ENCODE assay signal across 8 mouse cellular contexts in genomic region chr11:50457111-50457911, GRCm38 (mm10). TPM values are rescaled to one million over a fixed set of nuclear protein-coding genes. Genes with fewer than 3 reads are reported as not detected.
DNase-seq lines count a peak whose midpoint lies in the region; ATAC-seq and TF ChIP-seq lines count a peak whose summit lies in the region.

No protein-coding gene starts in this region.

- TF ChIP-seq EP300 in ES-Bruce4 (IDR thresholded peaks at IDR 0.05; ENCODE audit: insufficient read depth, low read depth, low read length), result 0 out of 2 replicates have a peak, but pooled peaks have one; percentile 9

- no peaks in the 10 kb centered on the region for H3K36me3 ChIP-seq in ES-Bruce4 (ENCODE audit: control insufficient read depth, insufficient read depth, low read length, poor library complexity, severe bottlenecking)
- H3K36me3 ChIP-seq in forebrain, embryonic 13.5 days (ENCODE audit: poor library complexity, severe bottlenecking), result no peaks in the 10 kb centered on the region
- no peaks in the 10 kb centered on the region for H3K36me3 ChIP-seq in hindbrain, embryonic 15.5 days
- no peaks in the 10 kb centered on the region for H3K36me3 ChIP-seq in liver, embryonic 12.5 days

- H3K4me2 ChIP-seq in forebrain, embryonic 13.5 days, result peak overlapping the region; percentile 52
- peak overlapping the region; percentile 48 for H3K4me2 ChIP-seq in hindbrain, embryonic 15.5 days
- H3K4me2 ChIP-seq in liver, embryonic 12.5 days, result peak overlapping the region; percentile 16; the same call in 1 of the 2 replicates

- no peak for TF ChIP-seq CTCF in ES-Bruce4 (IDR thresholded peaks at IDR 0.05; ENCODE audit: low read depth, low read length)

- peak; percentile 65 for ATAC-seq in forebrain, embryonic 13.5 days
- ATAC-seq in hindbrain, embryonic 15.5 days (ENCODE audit: low FRiP score, low read depth), result peak; percentile 51
- ATAC-seq in liver, embryonic 12.5 days, result no peak

- DNase-seq in WW6 (ENCODE audit: low read depth, low spot score), result peak; percentile 38
- peak; percentile 29 for DNase-seq in retina, embryonic 14.5 days (ENCODE audit: low spot score)
- DNase-seq in layer of hippocampus, adult 11-12 months (ENCODE audit: low spot score), result no peak
- DNase-seq in spleen, postnatal 14 days (ENCODE audit: low spot score in 2 of 2), result no peak

- no peaks in the 10 kb centered on the region for H3K9me3 ChIP-seq in ES-Bruce4 (replicated peaks; ENCODE audit: control insufficient read depth, insufficient read depth, low read length, poor library complexity, severe bottlenecking)
- H3K9me3 ChIP-seq in forebrain, embryonic 13.5 days (replicated peaks), result 0 out of 2 replicates have a peak, but pooled peaks cover 2% of the 10 kb centered on the region
- no peaks in the 10 kb centered on the region for H3K9me3 ChIP-seq in hindbrain, embryonic 15.5 days
- no peaks in the 10 kb centered on the region for H3K9me3 ChIP-seq in liver, embryonic 12.5 days (replicated peaks)

- WGBS in forebrain, embryonic 13.5 days, result 3% methylated on average over 26 of the region's 26 CpGs
- 4% methylated on average over 26 of the region's 26 CpGs for WGBS in hindbrain, embryonic 15.5 days
- 11% methylated on average over 26 of the region's 26 CpGs for WGBS in liver, embryonic 12.5 days (ENCODE audit: insufficient replicate concordance)

- H3K9ac ChIP-seq in ES-Bruce4 (ENCODE audit: low read depth, poor library complexity, severe bottlenecking), result no peak overlapping the region
- peak overlapping the region; percentile 37 for H3K9ac ChIP-seq in forebrain, embryonic 13.5 days
- no peak overlapping the region for H3K9ac ChIP-seq in hindbrain, embryonic 15.5 days
- no peak overlapping the region for H3K9ac ChIP-seq in liver, embryonic 12.5 days

- no peak overlapping the region for H3K27ac ChIP-seq in ES-Bruce4 (ENCODE audit: insufficient read depth, low read length)
- peak overlapping the region; percentile 51 for H3K27ac ChIP-seq in forebrain, embryonic 13.5 days
- H3K27ac ChIP-seq in hindbrain, embryonic 15.5 days (replicated peaks), result peak overlapping the region; percentile 59
- H3K27ac ChIP-seq in liver, embryonic 12.5 days, result no peak overlapping the region

- H3K27me3 ChIP-seq in ES-Bruce4 (ENCODE audit: control insufficient read depth, insufficient read depth, low read length, poor library complexity, severe bottlenecking), result no peaks in the 10 kb centered on the region
- 0 out of 2 replicates have a peak, but pooled peaks cover 8% of the 10 kb centered on the region for H3K27me3 ChIP-seq in forebrain, embryonic 13.5 days
- H3K27me3 ChIP-seq in hindbrain, embryonic 15.5 days, result no peaks in the 10 kb centered on the region
- H3K27me3 ChIP-seq in liver, embryonic 12.5 days (replicated peaks), result peaks cover 32% of the 10 kb centered on the region

- 0 out of 2 replicates have a peak overlapping the region, but pooled peaks have one; percentile 3 for H3K4me3 ChIP-seq in ES-Bruce4 (ENCODE audit: low read depth, low read length)
- 0 out of 2 replicates have a peak overlapping the region, but pooled peaks have one; percentile 7 for H3K4me3 ChIP-seq in forebrain, embryonic 13.5 days
- H3K4me3 ChIP-seq in hindbrain, embryonic 15.5 days, result no peak overlapping the region
- H3K4me3 ChIP-seq in liver, embryonic 12.5 days, result no peak overlapping the region

- TF ChIP-seq POLR2A in ES-Bruce4 (IDR thresholded peaks at IDR 0.05; ENCODE audit: insufficient read depth, low read length), result no peak

- H3K4me1 ChIP-seq in ES-Bruce4 (ENCODE audit: control insufficient read depth, insufficient read depth, low read length), result peaks cover 3% of the 10 kb centered on the region
- peaks cover 18% of the 10 kb centered on the region for H3K4me1 ChIP-seq in forebrain, embryonic 13.5 days
- H3K4me1 ChIP-seq in hindbrain, embryonic 15.5 days (replicated peaks), result peaks cover 12% of the 10 kb centered on the region
- no peaks in the 10 kb centered on the region for H3K4me1 ChIP-seq in liver, embryonic 12.5 days

RNA-seq across cellular contexts. Expression of gene Rufy1, which starts 26.4 kb away (rescaled TPM):
- polyA plus RNA-seq in ES-Bruce4 (2011; ENCODE audit: insufficient read depth, insufficient read length, low read depth, missing spikeins), result 13.0 and 13.8 TPM in 2 replicates
- polyA plus RNA-seq in forebrain, embryonic 13.5 days (2015; fragmentation: Nextera tagmentation; extraction: Ambion mirVana), result 26.1 and 28.0 TPM in 2 replicates
- 23.2 and 29.3 TPM in 2 replicates for polyA plus RNA-seq in hindbrain, embryonic 15.5 days (2015; fragmentation: Nextera tagmentation; extraction: Ambion mirVana)
- polyA plus RNA-seq in liver, embryonic 12.5 days (2016; fragmentation: Nextera tagmentation; extraction: Ambion mirVana), result 12.0 and 12.8 TPM in 2 replicates

Comparison
In these comparisons a context has a peak if more than half of its experiments do, and no peak if none do; other contexts are left out.
1. H3K27ac ChIP-seq: peak in forebrain, embryonic 13.5 days (single experiment) and hindbrain, embryonic 15.5 days (single experiment); none in ES-Bruce4 (single experiment) and liver, embryonic 12.5 days (single experiment).
2. H3K4me3 ChIP-seq: peak in ES-Bruce4 (single experiment) and forebrain, embryonic 13.5 days (single experiment); none in hindbrain, embryonic 15.5 days (single experiment) and liver, embryonic 12.5 days (single experiment).
3. DNase-seq: peak in WW6 (single experiment) and retina, embryonic 14.5 days (single experiment); none in layer of hippocampus, adult 11-12 months (single experiment) and spleen, postnatal 14 days (0 of 2).
4. Peak in every context shown above with its lines, with median percentiles within 50 percentile points of each other: H3K4me2 ChIP-seq.